Mouse (Mus musculus): Measurements from ENCODE around the gene Gab3. TPM values are rescaled to one million over a fixed set of nuclear protein-coding genes. Genes with fewer than 3 reads are reported as not detected.

Gene Gab3
- 1.4 and 1.7 TPM in 2 replicates for polyA plus RNA-seq (2015; fragmentation: Nextera tagmentation; extraction: Ambion mirVana)

- no peak within 1 kb of the TSS for H3K9ac ChIP-seq (ENCODE audit: low read depth, low read length)
These were observed at the start of gene Gab3 for GRCm38 (mm10) chrX:75084774-75085508. Gene Gab3 (minus strand): TSS chrX:75085458.

DNA sequence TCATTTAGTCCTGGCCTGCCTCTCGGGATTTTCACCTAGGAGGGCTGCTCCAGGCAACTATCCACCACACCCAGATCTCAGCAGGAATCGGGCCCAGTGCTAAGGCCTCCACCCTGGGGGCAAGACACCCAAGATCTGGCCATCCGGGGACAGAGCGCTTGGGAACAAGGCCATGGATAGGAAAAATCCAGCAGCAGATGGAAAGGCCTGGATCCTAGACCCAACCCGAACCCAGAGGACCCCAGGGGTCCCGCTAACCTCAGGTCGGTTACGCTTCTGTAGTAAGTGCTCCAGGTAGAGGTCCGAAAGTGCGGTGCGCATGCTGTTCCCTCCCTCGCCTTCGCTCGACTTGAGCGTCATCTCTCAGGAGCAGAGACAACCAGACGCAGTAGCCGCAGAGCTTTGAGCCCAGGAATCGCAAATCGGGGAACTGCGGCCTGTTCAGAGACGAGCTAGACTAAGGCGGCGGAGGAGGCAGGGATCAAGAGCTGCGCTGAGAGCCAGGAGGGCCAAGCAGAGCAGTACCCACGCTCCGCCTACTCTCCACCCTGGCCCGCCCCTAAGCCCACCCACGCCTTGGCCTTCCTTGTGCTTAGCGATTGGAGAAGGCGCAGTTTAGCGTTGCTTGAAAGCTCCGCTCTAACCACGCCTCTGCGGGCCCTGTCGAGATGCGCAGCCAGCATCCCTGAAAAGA lies 45.4 kb upstream of the Gab3 start, which contains the start of gene Mpp1:
Mpp1 (minus strand) TSS at position 550 of the 694 bp plus-strand sequence.
- TF ChIP-seq CTCF (IDR thresholded peaks at IDR 0.05; ENCODE audit: low read depth) = no peak
- peak within 1 kb of the TSS; percentile 57 for H3K4me2 ChIP-seq (replicated peaks; ENCODE audit: low read depth)
- H3K9ac ChIP-seq (ENCODE audit: low read depth, low read length) = peak within 1 kb of the TSS; percentile 65
- H3K27me3 ChIP-seq (replicated peaks; ENCODE audit: control insufficient read depth, insufficient read depth, low read length) = no peaks in the 10 kb centered on the region
- H3K27ac ChIP-seq (ENCODE audit: low read depth, low read length) = peak within 1 kb of the TSS; percentile 86
- no peaks in the 10 kb centered on the region for H3K36me3 ChIP-seq (ENCODE audit: control insufficient read depth, insufficient read depth)
- H3K4me3 ChIP-seq (ENCODE audit: low read depth, low read length) = peak within 1 kb of the TSS; percentile 54
- H3K4me1 ChIP-seq (replicated peaks; ENCODE audit: control insufficient read depth, insufficient read depth, low read length) = no peaks in the 10 kb centered on the region
- peak; percentile 91 for ATAC-seq
- WGBS = 25% methylated on average over 36 of the region's 36 CpGs
- no peaks in the 10 kb centered on the region for H3K9me3 ChIP-seq (ENCODE audit: control insufficient read depth)

More at GRCm38 (mm10) chrX:75084774-75085508, at the start of gene Gab3:
- ATAC-seq = 0 out of 2 replicates have a peak, but pooled peaks have one; percentile 64
- no peak within 1 kb of the TSS for H3K27ac ChIP-seq (ENCODE audit: low read depth, low read length)
- H3K4me3 ChIP-seq (ENCODE audit: low read depth, low read length) = peak within 1 kb of the TSS; percentile 44
- no peaks in the 10 kb centered on the region for H3K9me3 ChIP-seq (ENCODE audit: control insufficient read depth)
- H3K27me3 ChIP-seq (replicated peaks; ENCODE audit: control insufficient read depth, insufficient read depth, low read length) = no peaks in the 10 kb centered on the region
- TF ChIP-seq CTCF (IDR thresholded peaks at IDR 0.05; ENCODE audit: low read depth) = no peak
- H3K4me2 ChIP-seq (replicated peaks; ENCODE audit: low read depth) = peak within 1 kb of the TSS; percentile 67
- 26% methylated on average over 7 of the region's 17 CpGs for WGBS
- H3K4me1 ChIP-seq (replicated peaks; ENCODE audit: control insufficient read depth, insufficient read depth, low read length) = no peaks in the 10 kb centered on the region
- no peaks in the 10 kb centered on the region for H3K36me3 ChIP-seq (ENCODE audit: control insufficient read depth, insufficient read depth)

GRCm38 (mm10) chrX:75129474-75129873 lies 44.2 kb upstream of the Gab3 start:
- Histone ChIP-seq H3K9ac (ENCODE audit: low read depth, low read length) (no peak overlapping the region), H3K27ac (ENCODE audit: low read depth, low read length) (no peak overlapping the region), H3K9me3 (ENCODE audit: control insufficient read depth) (no peaks in the 10 kb centered on the region), H3K4me1 (replicated peaks; ENCODE audit: control insufficient read depth, insufficient read depth, low read length) (no peaks in the 10 kb centered on the region), H3K4me2 (replicated peaks; ENCODE audit: low read depth) (peak overlapping the region; percentile 57), H3K4me3 (ENCODE audit: low read depth, low read length) (peak overlapping the region; percentile 54), H3K27me3 (replicated peaks; ENCODE audit: control insufficient read depth, insufficient read depth, low read length) (no peaks in the 10 kb centered on the region), H3K36me3 (ENCODE audit: control insufficient read depth, insufficient read depth) (no peaks in the 10 kb centered on the region)
- no peak for TF ChIP-seq CTCF (IDR thresholded peaks at IDR 0.05; ENCODE audit: low read depth)
- 31% methylated on average over 2 of the region's 2 CpGs for WGBS
- no peak for ATAC-seq

GRCm38 (mm10) chrX:75128333-75128980 lies 43.2 kb upstream of the Gab3 start:
- Histone ChIP-seq H3K9me3 (ENCODE audit: control insufficient read depth) (no peaks in the 10 kb centered on the region), H3K27ac (ENCODE audit: low read depth, low read length) (peak overlapping the region; percentile 42; the same call in 1 of the 2 replicates), H3K4me3 (ENCODE audit: low read depth, low read length) (no peak overlapping the region), H3K4me1 (replicated peaks; ENCODE audit: control insufficient read depth, insufficient read depth, low read length) (no peaks in the 10 kb centered on the region), H3K36me3 (ENCODE audit: control insufficient read depth, insufficient read depth) (no peaks in the 10 kb centered on the region), H3K27me3 (replicated peaks; ENCODE audit: control insufficient read depth, insufficient read depth, low read length) (no peaks in the 10 kb centered on the region), H3K9ac (ENCODE audit: low read depth, low read length) (no peak overlapping the region), H3K4me2 (replicated peaks; ENCODE audit: low read depth) (peak overlapping the region; percentile 57)
- peak; percentile 46 for ATAC-seq
- no peak for TF ChIP-seq CTCF (IDR thresholded peaks at IDR 0.05; ENCODE audit: low read depth)

DNA sequence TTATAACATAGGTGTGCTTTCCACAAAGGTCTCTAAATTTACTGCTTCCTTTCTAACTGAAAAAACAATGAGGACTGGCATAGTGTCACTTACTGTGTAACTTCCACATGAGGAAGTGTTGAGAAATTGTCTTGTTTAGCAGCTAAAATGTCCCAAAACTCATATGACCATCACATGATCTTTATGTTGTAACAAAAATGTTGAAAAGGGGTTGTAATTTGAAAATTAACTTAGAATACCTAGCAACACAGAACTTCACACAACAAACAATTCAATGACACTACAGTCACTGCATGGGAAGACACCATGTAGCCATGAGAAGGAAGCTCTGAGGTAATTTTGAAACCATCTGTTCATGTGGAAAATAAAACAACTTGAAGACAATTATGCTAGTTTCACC lies 41.6 kb upstream of the Gab3 start:
- Histone ChIP-seq H3K4me1 (replicated peaks; ENCODE audit: control insufficient read depth, insufficient read depth, low read length) (no peaks in the 10 kb centered on the region), H3K27me3 (replicated peaks; ENCODE audit: control insufficient read depth, insufficient read depth, low read length) (no peaks in the 10 kb centered on the region), H3K27ac (ENCODE audit: low read depth, low read length) (no peak overlapping the region), H3K4me3 (ENCODE audit: low read depth, low read length) (no peak overlapping the region), H3K36me3 (ENCODE audit: control insufficient read depth, insufficient read depth) (peaks cover 7% of the 10 kb centered on the region; the same call in 1 of the 2 replicates), H3K4me2 (replicated peaks; ENCODE audit: low read depth) (peak overlapping the region; percentile 57; the same call in 1 of the 2 replicates), H3K9ac (ENCODE audit: low read depth, low read length) (no peak overlapping the region), H3K9me3 (ENCODE audit: control insufficient read depth) (no peaks in the 10 kb centered on the region)
- TF ChIP-seq CTCF (IDR thresholded peaks at IDR 0.05; ENCODE audit: low read depth) = no peak
- no peak for ATAC-seq

- 54% methylated on average over 3 of the region's 3 CpGs for WGBS
- Histone ChIP-seq H3K4me1 (replicated peaks; ENCODE audit: control insufficient read depth, insufficient read depth, low read length) (no peaks in the 10 kb centered on the region), H3K36me3 (ENCODE audit: control insufficient read depth, insufficient read depth) (peaks cover 9% of the 10 kb centered on the region; the same call in 1 of the 2 replicates), H3K9ac (ENCODE audit: low read depth, low read length) (no peak overlapping the region), H3K4me3 (ENCODE audit: low read depth, low read length) (no peak overlapping the region), H3K9me3 (ENCODE audit: control insufficient read depth) (no peaks in the 10 kb centered on the region), H3K4me2 (replicated peaks; ENCODE audit: low read depth) (no peak overlapping the region), H3K27me3 (replicated peaks; ENCODE audit: control insufficient read depth, insufficient read depth, low read length) (no peaks in the 10 kb centered on the region), H3K27ac (ENCODE audit: low read depth, low read length) (no peak overlapping the region)
- no peak for TF ChIP-seq CTCF (IDR thresholded peaks at IDR 0.05; ENCODE audit: low read depth)
- ATAC-seq = peak; percentile 34; the same call in 1 of the 2 replicates
These were observed 40.3 kb upstream of the Gab3 start for GRCm38 (mm10) chrX:75125606-75126005.

All from intestine, postnatal 0 days (tissue).